Mouse (Mus musculus): ENCODE results near the gene Dnah2.
"Not testable (repeated sequence)": the region's sequence is repeated elsewhere in the genome, so short reads cannot be mapped to it uniquely, and the experiment has no call there.

Gene Dnah2

GRCm38 (mm10) chr11:69530281-69530680 lies 18.6 kb downstream of the Dnah2 start:
- not testable (repeated sequence) for DNase-seq (ENCODE audit: low read depth)

- no peak for DNase-seq (ENCODE audit: low read depth)
These were observed 20.9 kb downstream of the Dnah2 start for GRCm38 (mm10) chr11:69528031-69528390.

- no peak for DNase-seq (ENCODE audit: low read depth)
These were observed 21.5 kb downstream of the Dnah2 start for GRCm38 (mm10) chr11:69527098-69528030.

DNA sequence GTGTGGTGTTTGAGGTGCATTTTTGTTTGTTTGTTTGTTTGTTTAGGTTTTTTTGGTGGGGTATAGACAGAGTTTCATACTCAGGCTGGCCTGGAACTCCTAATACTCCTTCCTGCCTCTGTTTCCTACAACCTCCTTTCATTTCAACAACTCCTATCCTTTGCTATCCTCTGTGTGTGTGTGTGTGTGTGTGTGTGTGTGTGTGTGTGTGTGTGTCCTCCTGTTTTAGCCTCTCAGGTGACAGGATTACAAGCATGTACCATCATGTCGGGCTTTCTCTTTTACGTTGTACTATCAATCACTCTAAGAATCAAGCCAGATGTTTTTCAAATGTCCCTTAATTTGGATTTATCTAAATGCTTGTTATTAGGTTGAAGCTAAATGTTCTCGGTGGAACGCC lies 22.3 kb downstream of the Dnah2 start:
- DNase-seq (ENCODE audit: low read depth): no peak

DNA sequence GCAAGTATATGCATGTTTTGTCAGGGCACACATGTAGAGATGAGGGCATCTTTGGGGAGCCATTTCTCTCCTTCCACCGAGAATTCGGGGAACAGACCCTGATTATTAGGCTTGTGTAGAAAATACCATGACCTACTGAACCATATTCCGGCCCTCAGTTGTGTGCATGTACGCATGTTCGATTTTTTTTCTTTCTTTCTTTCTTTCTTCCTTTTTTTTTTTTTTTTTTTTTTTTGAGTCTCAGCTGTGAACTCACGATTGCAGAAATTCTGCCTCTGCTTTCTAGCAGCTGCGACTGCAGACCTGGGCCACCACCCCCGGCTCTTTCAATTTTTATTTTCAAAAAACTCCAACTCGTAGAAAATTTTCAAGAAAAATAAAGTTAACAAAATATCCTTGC lies 23.2 kb downstream of the Dnah2 start:
- no peak for DNase-seq (ENCODE audit: low read depth)

DNA sequence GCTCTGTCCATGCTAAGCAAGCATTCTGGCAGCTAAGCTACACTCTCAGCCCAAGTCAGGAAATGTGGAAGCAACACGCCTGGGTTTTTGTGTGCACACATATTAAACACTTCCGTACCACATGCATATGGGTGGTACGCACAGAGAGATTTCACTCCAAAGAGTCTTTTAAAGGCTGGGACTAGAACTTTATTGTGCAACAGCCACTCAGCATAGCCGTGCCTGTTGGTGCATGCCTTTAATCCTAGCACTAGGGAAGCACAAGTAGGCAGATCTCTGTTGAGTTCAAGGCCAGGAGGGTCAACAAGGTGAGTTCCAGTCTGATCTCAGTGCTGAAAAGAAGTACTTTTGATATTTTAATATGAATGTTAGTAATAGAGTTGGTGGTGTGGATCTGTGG lies 25.3 kb downstream of the Dnah2 start:
- DNase-seq (ENCODE audit: low read depth): no peak

- DNase-seq (ENCODE audit: low read depth): no peak
These were observed 27.3 kb downstream of the Dnah2 start for GRCm38 (mm10) chr11:69521526-69522149.

- DNase-seq (ENCODE audit: low read depth): no peak
These were observed 28.9 kb downstream of the Dnah2 start for GRCm38 (mm10) chr11:69519976-69520375.

DNA sequence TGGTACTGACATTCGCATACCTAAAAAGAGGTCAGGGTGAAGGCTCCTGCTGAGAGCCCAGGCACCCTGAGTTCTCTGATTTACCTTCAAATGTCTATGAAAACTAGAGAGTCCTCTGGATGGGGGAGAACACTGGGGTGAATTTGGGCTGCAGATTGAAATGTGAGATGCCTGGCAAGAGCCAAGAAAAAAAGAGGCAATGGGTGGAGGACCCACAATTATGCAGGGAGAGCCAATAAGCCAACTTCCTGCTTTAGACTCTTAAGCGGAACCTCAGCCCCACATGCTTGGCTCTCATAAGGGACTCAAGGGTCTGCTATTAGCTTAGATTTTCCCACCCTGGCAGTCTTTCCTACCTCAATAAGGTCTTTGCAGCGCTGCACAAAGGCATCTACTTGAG lies 32.2 kb downstream of the Dnah2 start:
- DNase-seq (ENCODE audit: low read depth): no peak

DNA sequence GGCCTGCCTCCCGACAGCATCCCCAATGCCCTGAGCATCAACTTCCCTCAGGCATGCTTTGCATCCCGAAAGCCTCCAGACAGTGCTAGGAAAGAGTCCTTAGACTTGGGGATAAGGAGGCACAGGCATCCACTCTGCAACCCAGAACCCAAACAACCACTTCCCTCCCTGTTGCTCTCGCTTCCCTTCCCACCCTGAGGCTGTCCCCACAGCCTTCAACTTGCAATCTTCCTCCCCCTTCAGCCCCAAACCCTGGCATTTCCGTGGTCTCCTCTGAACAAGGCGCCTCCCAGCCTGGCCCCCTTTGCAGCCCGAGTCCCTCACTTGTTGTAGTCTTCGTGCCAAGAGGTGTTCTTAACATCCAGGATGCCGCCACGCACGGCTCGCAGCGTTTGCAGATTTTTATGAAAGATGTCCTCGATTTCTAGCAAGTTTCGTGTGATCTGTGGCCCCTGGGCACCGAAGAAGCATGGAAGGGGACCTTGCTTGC lies 32.7 kb downstream of the Dnah2 start:
- no peak for DNase-seq (ENCODE audit: low read depth)

DNA sequence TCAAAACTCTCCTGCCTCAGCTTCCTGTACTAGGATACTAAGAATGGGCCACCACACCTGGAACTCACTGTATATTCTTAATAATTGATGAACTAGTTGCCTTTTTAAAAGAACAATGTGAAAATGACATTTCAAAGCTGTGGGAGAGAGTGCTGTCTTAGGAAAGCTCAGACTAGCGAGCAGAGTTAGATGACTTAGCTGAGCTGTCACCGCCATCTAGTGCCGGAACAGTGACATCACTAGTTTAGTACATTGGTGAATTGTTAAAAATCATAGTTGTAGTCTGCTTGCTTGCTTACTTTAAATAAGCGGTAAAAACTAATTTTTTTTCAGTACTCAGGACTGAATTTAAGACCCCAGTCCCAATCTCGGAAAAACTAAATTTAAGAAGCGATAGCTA lies 35.1 kb downstream of the Dnah2 start:
- peak; percentile 83 for DNase-seq (ENCODE audit: low read depth)

DNA sequence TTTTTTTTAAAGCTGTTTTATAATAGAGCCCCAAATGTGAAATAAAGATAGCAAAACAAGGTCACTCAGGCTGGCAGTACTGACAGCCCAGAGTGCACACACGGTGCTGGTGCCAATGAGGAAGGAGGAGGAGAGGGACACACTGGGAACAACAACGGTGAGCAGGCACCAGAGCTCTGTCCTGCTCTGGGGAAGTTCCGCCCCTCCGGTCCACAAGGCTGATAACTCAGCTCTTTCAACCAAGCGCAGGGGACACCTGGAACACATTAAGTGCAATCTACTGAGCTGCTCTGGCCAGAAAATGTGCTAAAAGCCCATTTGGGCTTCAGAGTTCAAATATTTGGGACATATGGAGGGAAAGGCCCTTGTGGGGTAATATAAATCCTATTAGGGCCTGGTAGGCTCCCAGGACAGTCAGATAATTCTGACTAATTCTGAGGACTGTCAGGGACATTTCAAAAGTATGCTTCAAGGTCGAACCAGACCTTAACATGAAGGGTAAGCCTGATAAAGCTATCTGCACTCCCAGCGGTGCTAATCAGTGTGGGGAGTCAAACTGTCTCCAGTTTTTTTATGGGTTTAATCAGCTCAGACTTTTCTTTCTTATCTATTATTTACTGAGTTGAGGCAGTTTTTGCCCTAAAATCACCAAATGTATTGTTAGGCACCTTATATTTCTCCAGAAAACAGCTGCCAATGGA lies 38.0 kb downstream of the Dnah2 start:
- DNase-seq (ENCODE audit: low read depth): no peak

GRCm38 (mm10) chr11:69503863-69504280 lies 45.0 kb downstream of the Dnah2 start:
- DNase-seq (ENCODE audit: low read depth): no peak

- no peak for DNase-seq (ENCODE audit: low read depth)
These were observed 47.4 kb downstream of the Dnah2 start for GRCm38 (mm10) chr11:69501555-69501954.

DNA sequence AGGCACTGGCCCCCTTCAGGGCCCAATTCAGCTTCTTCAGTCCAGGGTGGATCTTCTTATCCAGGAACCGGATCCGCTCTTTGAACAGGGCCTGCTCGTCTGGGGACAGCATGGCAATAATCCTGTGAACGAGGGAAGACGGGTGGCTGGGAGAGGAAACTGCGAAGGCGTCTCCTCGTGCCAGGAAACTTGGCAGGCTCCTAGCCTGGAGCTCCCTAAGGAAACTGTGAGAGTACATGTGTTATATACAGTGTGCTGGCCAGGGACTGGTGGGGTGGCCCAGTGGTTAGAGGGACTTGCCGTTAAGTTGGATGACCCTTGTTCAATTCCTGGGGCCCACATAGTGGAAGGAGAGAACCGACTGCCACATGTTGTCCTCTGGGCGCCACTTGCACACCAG lies 49.8 kb downstream of the Dnah2 start:
- DNase-seq (ENCODE audit: low read depth): no peak

DNA sequence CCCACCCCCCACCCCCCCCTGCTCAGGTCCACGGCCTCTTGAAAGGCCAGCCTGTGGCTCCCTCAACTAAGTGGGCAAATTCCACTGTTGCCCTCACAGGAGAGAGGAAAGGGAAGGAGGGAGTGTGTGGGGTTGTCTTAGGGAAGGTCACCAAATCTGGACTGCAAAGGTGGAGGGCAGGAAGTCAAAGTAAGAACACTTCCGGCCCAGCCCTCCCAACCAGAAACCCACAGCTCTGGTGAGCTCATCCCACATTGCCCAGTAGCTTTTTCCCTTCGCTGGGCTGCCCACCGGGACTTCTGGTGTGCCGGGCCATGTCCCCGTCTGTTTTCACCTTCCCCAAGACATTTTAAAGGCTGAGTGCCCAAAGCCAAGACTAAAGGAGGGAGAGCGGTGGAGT lies 57.2 kb downstream of the Dnah2 start:
- peak; percentile 56 for DNase-seq (ENCODE audit: low read depth)

DNA sequence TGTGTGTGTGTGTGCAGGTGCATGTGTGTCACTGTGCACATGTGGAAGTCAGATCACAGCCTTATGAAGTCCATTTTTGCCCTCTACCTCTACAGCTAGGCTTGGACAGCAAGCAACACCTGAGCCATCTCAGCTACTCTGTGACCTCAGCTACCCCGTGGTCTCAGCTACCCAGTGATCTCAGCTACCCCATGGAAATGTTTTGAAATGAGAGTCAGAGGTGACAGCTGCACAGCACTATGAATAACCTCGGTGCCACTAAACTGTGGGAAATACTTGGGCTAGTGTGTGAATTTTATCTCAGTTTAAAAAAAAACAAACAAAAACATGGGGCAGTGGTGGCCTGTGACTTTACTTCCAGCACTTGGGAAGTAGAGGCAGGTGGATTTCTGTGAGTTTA lies 58.0 kb downstream of the Dnah2 start:
- peak; percentile 13 for DNase-seq (ENCODE audit: low read depth)

DNA sequence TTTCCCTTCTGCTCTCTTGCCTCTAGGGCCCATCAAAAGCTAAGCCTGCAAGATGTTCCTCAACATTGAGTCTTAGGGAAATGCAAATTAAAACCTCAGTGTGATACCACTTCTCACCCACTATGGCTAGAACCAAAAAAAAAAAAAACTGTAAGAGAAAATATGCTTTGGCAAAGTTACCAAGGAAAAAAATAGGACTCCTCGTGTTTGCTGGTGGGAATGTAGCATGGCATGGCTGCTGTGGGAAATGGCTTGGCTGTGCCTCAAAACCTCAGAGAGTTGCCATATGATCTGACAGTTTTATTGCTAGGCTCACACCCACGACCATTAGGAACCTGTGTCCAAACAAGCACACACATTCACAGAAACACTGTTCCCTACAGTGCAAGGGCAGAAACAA lies 61.4 kb downstream of the Dnah2 start:
- DNase-seq (ENCODE audit: low read depth): no peak

DNA sequence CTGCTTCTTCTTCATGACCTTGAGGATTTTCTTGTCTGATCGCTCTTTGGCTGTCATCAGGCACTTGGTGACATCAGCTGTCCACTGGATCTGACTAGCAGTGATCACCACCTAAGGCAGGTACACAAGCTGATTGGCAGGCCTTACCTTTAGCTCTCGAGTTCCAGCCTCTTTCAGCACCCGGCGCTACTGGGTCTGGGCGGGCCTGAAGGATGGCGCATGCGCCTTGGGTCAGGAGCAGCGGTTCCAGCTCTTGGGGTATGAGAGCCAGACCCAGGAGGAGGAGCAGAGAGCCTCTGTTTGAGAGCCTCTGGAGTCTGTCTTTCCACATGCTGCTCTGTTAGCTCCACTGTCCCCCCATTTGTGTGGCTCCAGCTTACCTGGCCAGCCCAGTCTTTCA lies 71.3 kb downstream of the Dnah2 start:
- no peak for DNase-seq (ENCODE audit: low read depth)

DNA sequence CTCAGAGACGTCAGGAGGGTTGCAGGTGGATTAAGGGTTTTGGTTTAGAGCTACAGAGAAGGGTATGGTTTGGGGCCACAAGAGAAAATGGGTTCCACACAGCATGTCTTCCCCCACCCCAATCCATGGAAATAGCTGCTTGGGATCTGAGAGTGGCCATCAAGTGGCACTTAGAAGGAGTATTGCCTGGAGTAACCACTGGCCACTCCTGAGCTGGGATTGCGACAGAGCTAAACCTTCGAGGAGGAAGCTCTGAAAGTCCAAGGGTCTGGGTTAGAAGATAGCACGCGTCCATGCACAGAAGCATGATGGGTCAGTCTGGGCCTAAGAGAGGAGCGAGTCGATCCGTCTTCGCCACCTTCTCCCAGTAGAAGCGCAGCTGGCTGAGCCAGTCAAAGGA lies 72.1 kb downstream of the Dnah2 start:
- no peak for DNase-seq (ENCODE audit: low read depth)

- no peak for DNase-seq (ENCODE audit: low read depth)
These were observed 74.2 kb downstream of the Dnah2 start for GRCm38 (mm10) chr11:69474737-69475136.

- peak; percentile 47 for DNase-seq (ENCODE audit: low read depth)
These were observed 76.2 kb downstream of the Dnah2 start for GRCm38 (mm10) chr11:69472687-69473086.

GRCm38 (mm10) chr11:69471491-69471890 lies 77.4 kb downstream of the Dnah2 start:
- peak; percentile 16 for DNase-seq (ENCODE audit: low read depth)

All from induced T-regulatory cell, adult 2 months (primary cell).